Mouse (Mus musculus): ENCODE measurements at regions not wholly inside any gene's neighbourhood (a gene's known extent, or its start where the extent isn't known, plus 50 kb on each side); places are given as distances from the start of the nearest gene placed in this dataset.

DNA sequence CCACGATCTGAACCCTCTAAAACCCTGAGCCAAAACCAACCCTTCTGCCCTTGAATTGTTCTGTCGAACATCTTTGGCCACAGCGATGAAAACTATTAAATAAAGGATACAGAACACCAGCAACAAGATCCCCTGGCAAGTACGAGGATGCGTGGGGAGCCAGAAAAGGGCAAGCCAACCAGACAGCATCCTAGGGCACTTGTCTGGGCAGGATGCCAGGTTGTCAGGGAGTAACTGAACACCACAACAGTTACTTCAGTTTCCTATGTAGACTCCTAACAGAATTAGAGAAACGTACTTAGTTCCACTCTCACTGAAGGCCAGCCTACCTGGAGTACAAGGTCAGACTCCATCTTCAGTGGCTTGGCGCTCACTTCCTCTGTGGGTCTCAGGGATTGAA is 138.4 kb upstream of the Med14 start:
- TF ChIP-seq GATA1 (IDR thresholded peaks at IDR 0.05; ENCODE audit: low read length) (no peak), TAL1 (IDR thresholded peaks at IDR 0.05; ENCODE audit: low read length) (no peak)
- H3K9me3 ChIP-seq (ENCODE audit: control insufficient read depth, low read length) = no peaks in the 10 kb centered on the region
- no peak overlapping the region for H3K4me3 ChIP-seq (replicated peaks)
- no peaks in the 10 kb centered on the region for H3K36me3 ChIP-seq (ENCODE audit: control insufficient read depth)
- H3K4me1 ChIP-seq (ENCODE audit: control insufficient read depth) = no peaks in the 10 kb centered on the region
- no peaks in the 10 kb centered on the region for H3K27me3 ChIP-seq (ENCODE audit: control insufficient read depth)

DNA sequence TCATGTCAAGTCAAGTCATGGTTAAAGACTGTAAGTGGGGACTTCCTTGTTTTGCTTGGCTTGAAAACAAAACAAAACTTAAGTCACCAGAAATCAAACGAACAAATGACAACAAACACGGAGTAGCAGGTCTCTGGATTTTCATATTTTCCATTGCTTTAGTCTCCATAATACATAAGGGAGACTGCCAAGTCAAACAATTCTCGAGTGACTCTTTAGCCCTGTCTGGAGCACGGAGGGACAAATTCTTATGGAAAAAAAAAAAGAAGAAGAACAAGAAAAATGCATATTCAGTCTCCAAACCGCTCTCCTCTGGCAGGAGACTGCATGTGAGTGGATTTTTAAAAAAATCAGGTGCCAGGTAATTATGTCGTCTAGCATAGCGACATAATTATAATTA is 129.6 kb upstream of the Med14 start:
- Histone ChIP-seq H3K36me3 (ENCODE audit: control insufficient read depth) (no peaks in the 10 kb centered on the region), H3K27me3 (ENCODE audit: control insufficient read depth) (no peaks in the 10 kb centered on the region), H3K4me1 (ENCODE audit: control insufficient read depth) (no peaks in the 10 kb centered on the region; the same call in 1 of the 2 replicates), H3K9me3 (ENCODE audit: control insufficient read depth, low read length) (no peaks in the 10 kb centered on the region), H3K4me3 (replicated peaks) (no peak overlapping the region)
- TF ChIP-seq GATA1 (IDR thresholded peaks at IDR 0.05; ENCODE audit: low read length) (no peak), TAL1 (IDR thresholded peaks at IDR 0.05; ENCODE audit: low read length) (no peak)

GRCm38 (mm10) chrX:12889482-12889808 is 127.6 kb upstream of the Med14 start:
- Histone ChIP-seq H3K27me3 (ENCODE audit: control insufficient read depth) (no peaks in the 10 kb centered on the region), H3K4me3 (replicated peaks) (no peak overlapping the region), H3K4me1 (ENCODE audit: control insufficient read depth) (no peaks in the 10 kb centered on the region; the same call in 1 of the 2 replicates), H3K9me3 (ENCODE audit: control insufficient read depth, low read length) (no peaks in the 10 kb centered on the region), H3K36me3 (ENCODE audit: control insufficient read depth) (no peaks in the 10 kb centered on the region)
- TF ChIP-seq GATA1 (IDR thresholded peaks at IDR 0.05; ENCODE audit: low read length) = no peak

GRCm38 (mm10) chrX:12888708-12889481 is 127.0 kb upstream of the Med14 start:
- TF ChIP-seq TAL1 (IDR thresholded peaks at IDR 0.05; ENCODE audit: low read length) (no peak), GATA1 (IDR thresholded peaks at IDR 0.05; ENCODE audit: low read length) (no peak)
- no peaks in the 10 kb centered on the region for H3K27me3 ChIP-seq (ENCODE audit: control insufficient read depth)
- no peak overlapping the region for H3K4me3 ChIP-seq (replicated peaks)
- no peaks in the 10 kb centered on the region; the same call in 1 of the 2 replicates for H3K4me1 ChIP-seq (ENCODE audit: control insufficient read depth)
- H3K36me3 ChIP-seq (ENCODE audit: control insufficient read depth) = no peaks in the 10 kb centered on the region
- no peaks in the 10 kb centered on the region for H3K9me3 ChIP-seq (ENCODE audit: control insufficient read depth, low read length)

GRCm38 (mm10) chrX:12888010-12888707 is 126.3 kb upstream of the Med14 start:
- H3K9me3 ChIP-seq (ENCODE audit: control insufficient read depth, low read length) = no peaks in the 10 kb centered on the region
- no peaks in the 10 kb centered on the region; the same call in 1 of the 2 replicates for H3K4me1 ChIP-seq (ENCODE audit: control insufficient read depth)
- no peaks in the 10 kb centered on the region for H3K36me3 ChIP-seq (ENCODE audit: control insufficient read depth)
- TF ChIP-seq GATA1 (IDR thresholded peaks at IDR 0.05; ENCODE audit: low read length) = no peak
- no peak for TF ChIP-seq TAL1 (IDR thresholded peaks at IDR 0.05; ENCODE audit: low read length)
- H3K27me3 ChIP-seq (ENCODE audit: control insufficient read depth) = no peaks in the 10 kb centered on the region
- no peak overlapping the region for H3K4me3 ChIP-seq (replicated peaks)

- no peak overlapping the region for H3K4me3 ChIP-seq (replicated peaks)
- H3K4me1 ChIP-seq (ENCODE audit: control insufficient read depth) = no peaks in the 10 kb centered on the region; the same call in 1 of the 2 replicates
- no peaks in the 10 kb centered on the region for H3K36me3 ChIP-seq (ENCODE audit: control insufficient read depth)
- H3K27me3 ChIP-seq (ENCODE audit: control insufficient read depth) = no peaks in the 10 kb centered on the region
- no peaks in the 10 kb centered on the region for H3K9me3 ChIP-seq (ENCODE audit: control insufficient read depth, low read length)
- TF ChIP-seq GATA1 (IDR thresholded peaks at IDR 0.05; ENCODE audit: low read length) (no peak), TAL1 (IDR thresholded peaks at IDR 0.05; ENCODE audit: low read length) (no peak)
Measured at GRCm38 (mm10) chrX:12887516-12887915, 125.6 kb upstream of the Med14 start.

DNA sequence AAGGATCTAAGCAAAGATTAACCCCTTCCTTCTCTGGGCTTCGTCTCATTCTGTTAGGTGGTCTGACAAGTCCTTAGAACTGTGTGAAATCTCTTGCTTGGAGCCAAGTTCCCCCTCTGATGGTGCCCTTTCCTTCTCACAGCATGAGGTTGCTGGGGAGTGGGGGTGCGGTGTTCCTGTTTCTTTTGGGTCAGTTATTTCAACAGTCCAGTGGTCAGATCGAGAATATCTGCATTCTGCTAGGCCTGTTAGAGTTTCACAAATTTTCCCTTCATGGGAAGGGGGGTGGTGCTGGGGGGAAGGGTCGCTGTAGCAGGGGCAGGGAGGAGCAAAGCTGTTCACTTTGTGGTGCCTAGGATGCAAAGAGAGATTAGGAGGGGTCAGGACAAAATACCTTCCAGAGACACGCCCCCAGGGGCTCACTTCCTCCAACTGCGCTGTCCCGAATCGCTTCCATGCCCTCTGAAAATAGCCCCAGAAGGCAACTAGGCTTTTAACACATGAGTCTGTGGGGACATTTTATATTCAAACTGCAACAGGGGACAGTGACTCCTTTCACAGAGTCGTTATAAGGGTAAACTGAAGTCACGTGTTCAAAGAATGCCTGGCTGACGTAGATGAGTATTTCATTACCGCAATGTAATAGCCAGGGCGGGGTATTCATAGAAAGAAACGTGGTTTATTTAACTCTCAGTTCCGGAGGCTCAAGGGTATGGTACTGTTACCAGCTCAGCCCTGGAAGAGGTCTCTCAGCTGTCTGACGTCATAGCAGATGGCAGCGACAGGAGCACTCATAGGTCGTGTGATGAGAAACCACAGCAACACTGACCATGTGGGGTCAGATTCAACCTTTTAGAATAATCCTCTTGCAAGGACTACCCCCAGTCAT is 124.5 kb upstream of the Med14 start:
- no peak for TF ChIP-seq TAL1 (IDR thresholded peaks at IDR 0.05; ENCODE audit: low read length)
- TF ChIP-seq GATA1 (IDR thresholded peaks at IDR 0.05; ENCODE audit: low read length) = no peak
- Histone ChIP-seq H3K4me3 (replicated peaks) (no peak overlapping the region), H3K27me3 (ENCODE audit: control insufficient read depth) (no peaks in the 10 kb centered on the region), H3K36me3 (ENCODE audit: control insufficient read depth) (no peaks in the 10 kb centered on the region), H3K4me1 (ENCODE audit: control insufficient read depth) (no peaks in the 10 kb centered on the region; the same call in 1 of the 2 replicates), H3K9me3 (ENCODE audit: control insufficient read depth, low read length) (no peaks in the 10 kb centered on the region)

DNA sequence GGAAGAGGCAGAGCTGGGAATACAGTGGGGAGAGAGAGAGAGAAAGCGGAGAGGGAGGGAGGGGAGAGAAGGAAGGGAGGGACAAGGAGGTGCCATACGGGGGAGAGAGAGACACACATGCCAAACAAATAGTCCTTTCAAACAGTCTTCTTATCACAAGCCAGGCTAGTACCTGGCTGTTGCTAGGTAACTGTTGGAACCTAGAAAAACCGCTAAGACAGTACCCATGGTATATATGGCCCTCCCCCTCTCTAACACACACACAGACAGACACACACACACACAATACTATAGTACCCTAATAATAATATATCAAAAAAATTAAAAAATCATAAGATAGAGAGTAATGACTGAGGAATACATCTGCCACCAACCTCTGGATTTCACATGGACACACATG is 117.4 kb upstream of the Med14 start:
- Histone ChIP-seq H3K9me3 (ENCODE audit: control insufficient read depth, low read length) (no peaks in the 10 kb centered on the region), H3K27me3 (ENCODE audit: control insufficient read depth) (no peaks in the 10 kb centered on the region), H3K4me1 (ENCODE audit: control insufficient read depth) (no peaks in the 10 kb centered on the region), H3K36me3 (ENCODE audit: control insufficient read depth) (no peaks in the 10 kb centered on the region), H3K4me3 (replicated peaks) (no peak overlapping the region)
- TF ChIP-seq GATA1 (IDR thresholded peaks at IDR 0.05; ENCODE audit: low read length) (no peak), TAL1 (IDR thresholded peaks at IDR 0.05; ENCODE audit: low read length) (no peak)

DNA sequence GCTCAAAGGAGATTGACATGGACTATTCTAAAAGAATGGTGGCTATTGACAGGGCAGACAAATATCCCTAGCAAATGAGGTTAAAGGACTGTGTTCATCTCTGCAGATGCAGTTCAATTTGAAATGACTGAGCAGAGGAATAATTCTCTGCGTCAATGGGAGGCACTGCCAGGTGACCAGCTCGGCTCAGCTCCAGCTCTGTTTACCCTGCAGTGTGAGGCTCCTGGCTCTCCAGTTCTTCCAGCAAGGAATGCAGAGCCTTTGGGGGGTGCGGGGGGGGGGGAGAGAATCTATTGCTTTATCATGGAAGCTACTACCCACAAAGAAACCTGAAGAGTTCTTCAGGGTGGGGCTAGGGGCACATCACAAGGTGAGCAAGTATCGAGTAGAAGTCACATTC is 115.6 kb upstream of the Med14 start:
- Histone ChIP-seq H3K4me3 (replicated peaks) (no peak overlapping the region), H3K27me3 (ENCODE audit: control insufficient read depth) (no peaks in the 10 kb centered on the region), H3K4me1 (ENCODE audit: control insufficient read depth) (peaks cover 4% of the 10 kb centered on the region), H3K36me3 (ENCODE audit: control insufficient read depth) (no peaks in the 10 kb centered on the region), H3K9me3 (ENCODE audit: control insufficient read depth, low read length) (no peaks in the 10 kb centered on the region)
- TF ChIP-seq TAL1 (IDR thresholded peaks at IDR 0.05; ENCODE audit: low read length) (no peak), GATA1 (IDR thresholded peaks at IDR 0.05; ENCODE audit: low read length) (no peak)

Data from erythroblast, embryonic 14.5 days (primary cell).